Mouse (Mus musculus) left cerebral cortex, adult 11 months (tissue): ENCODE data around the gene Cd101.

Experiments used
- DNase-seq: peaks from one replicate; pipeline ENCODE4 v3.0.0; 2022; ENCODE audit warnings: low spot score

Gene Cd101

GRCm38 (mm10) chr3:101003575-101004356 lies 25.6 kb downstream of the Cd101 start:
- no peak for DNase-seq

- DNase-seq, result no peak
These were observed 29.6 kb downstream of the Cd101 start for GRCm38 (mm10) chr3:100999732-101000131.

DNA sequence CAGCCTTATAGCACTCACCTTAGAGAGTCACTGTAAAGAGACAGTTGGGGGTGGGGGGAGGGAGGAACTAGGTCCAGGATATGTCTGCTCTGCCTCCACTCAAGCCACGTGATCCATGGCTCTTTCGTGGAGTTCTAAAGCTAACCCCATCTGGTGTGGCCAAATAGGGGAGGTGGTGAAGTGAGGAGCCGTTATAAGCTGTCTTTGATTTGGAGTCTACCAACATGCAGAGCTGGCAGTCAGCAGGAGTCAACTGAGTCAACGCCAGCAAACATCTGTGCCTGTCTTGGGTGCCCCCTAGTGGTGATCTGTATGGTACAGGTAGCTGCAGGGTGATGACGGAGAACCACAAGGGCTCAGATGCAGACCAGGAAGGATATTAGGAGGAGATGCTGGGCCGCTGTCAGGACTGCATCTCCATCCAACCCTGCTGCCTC lies 30.4 kb downstream of the Cd101 start:
- peak; percentile 47 for DNase-seq

DNA sequence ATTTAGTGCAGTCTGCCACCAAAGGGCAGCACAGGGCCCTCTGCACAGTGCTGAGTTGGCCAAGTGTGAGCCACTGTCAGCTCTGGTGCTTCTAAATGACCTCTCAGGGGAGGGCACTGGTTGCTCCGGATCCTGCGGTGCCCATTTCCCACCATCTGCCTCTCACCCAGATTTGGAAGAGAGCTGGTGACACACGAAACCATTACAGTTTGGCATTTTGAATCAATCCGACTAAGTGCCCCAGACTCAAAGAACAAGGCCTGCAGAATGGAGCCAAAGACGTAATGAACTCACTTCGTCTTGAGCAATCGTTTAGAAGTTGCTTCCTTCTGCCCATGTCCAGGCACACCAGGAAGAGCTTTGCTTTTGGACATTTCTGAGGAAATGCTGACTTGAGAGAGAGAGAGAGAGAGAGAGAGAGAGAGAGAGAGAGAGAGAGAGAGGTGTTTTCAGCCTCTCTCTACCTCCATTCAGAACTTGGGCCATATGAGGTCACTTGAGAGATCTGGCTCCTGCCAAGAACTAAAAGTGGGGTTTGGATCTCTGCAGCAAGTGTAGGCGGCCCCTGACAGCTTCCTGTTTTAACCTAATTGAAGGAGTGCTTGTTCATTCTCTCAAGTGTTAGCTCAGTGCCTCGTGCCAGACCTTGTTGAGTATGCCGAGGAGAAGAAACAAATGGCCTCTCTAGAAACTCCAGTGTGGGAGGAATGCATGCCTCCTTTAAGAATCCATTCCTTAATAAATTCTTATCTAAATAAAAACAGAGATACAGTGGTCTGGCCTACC lies 31.4 kb downstream of the Cd101 start:
- peak; percentile 33 for DNase-seq

- no peak for DNase-seq
These were observed 35.1 kb downstream of the Cd101 start for GRCm38 (mm10) chr3:100994252-100994651.

DNA sequence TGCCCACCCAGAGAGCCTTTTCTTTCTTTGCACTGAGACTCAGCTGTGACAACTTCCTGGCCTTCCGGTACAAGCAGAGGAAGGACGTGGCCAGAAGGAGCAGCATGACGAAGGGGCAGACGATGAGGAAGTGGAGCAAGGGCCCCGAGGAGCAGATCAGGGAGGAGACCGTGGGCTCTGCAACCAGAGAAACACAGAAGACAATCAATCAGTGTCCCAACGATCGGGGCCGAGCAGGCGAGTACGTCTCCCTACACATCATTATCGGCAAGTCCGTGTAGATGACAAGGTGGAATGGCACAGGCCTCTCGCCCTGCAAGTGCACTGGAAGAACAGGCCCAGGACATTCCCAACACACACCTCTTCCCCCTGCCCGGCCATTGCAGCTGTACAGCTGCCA lies 35.6 kb downstream of the Cd101 start:
- no peak for DNase-seq

GRCm38 (mm10) chr3:100993158-100993557 lies 36.2 kb downstream of the Cd101 start:
- no peak for DNase-seq

DNA sequence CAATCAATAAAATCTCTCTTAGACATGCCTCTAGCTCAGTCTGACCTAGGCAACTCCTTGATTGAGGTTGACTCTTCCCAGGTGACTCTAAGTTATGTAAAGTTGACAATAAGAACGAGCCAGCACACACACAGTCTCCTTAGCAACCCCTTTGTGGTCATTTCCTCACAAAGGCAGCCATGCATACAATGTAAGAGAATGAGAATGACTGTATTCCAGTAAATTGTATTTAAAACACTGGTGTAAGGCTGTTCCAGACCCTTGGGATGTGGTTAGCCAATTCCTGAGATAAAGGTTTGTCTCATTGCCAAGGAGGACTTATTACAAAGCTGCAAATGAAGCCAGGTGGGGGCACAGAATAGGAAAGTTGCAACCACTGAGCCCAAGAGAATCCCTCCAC lies 39.1 kb downstream of the Cd101 start:
- no peak for DNase-seq

GRCm38 (mm10) chr3:100989417-100989816 lies 39.9 kb downstream of the Cd101 start:
- DNase-seq, result no peak

GRCm38 (mm10) chr3:100979290-100979689 lies 50.1 kb downstream of the Cd101 start:
- DNase-seq, result no peak

DNA sequence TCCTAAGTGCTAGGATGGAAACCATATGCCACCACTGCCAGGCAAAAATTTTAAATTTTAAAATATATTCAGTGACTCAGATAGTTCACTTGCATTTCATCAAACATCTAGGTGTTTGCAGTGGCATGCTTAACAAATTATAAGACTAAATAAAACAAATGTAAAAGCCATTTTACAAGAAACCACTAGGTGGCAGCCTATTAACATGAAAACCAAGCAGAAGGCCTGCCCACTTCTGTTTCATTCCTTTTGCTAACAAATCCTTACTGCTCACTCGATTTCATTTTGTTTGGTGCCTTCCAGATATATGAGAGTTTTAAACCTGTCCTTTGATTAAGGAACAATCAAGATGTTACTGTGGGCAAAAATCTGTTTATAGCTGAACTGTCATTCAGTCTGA lies 55.5 kb downstream of the Cd101 start:
- DNase-seq, result no peak

DNA sequence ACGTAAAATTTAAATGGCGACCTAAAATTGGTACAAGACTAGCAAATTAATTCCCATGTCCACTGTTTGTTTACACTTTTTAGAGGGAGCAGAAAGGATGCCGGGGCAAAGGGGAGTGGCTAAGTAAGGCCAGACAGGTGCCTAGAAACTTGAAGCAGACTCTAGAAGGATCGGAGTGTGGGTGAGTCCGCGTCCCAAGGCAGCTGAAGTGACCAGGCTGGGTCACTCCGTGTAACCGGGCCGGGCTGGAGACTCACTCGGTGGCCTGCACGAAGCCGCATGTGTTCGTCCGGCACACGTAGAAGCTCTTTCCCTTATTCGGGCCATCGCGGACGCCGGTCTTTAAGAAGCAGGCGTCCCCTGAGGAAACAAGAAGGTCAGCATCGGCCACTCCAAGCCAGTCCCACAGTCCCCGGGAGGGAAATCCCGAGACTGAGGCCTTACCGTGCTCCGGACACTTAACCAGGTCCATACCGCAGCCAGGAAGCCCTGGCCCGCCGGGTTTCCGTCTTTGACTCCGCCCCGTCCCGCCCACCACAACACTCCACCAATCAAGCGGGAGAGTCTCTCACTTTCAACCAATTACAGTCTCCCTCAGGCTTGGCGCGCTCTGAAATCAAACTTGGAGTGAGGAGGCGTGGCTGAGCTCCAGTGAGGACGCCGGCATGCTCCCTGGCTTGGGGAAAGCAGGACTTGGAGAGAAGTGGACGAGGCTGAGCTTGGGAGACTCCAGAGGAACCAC lies 60.0 kb downstream of the Cd101 start, which contains the start of gene Ttf2:
TSS of gene Ttf2 (minus strand) at position 488 of the 742 bp plus-strand sequence.
- peak; percentile 74 for DNase-seq

DNA sequence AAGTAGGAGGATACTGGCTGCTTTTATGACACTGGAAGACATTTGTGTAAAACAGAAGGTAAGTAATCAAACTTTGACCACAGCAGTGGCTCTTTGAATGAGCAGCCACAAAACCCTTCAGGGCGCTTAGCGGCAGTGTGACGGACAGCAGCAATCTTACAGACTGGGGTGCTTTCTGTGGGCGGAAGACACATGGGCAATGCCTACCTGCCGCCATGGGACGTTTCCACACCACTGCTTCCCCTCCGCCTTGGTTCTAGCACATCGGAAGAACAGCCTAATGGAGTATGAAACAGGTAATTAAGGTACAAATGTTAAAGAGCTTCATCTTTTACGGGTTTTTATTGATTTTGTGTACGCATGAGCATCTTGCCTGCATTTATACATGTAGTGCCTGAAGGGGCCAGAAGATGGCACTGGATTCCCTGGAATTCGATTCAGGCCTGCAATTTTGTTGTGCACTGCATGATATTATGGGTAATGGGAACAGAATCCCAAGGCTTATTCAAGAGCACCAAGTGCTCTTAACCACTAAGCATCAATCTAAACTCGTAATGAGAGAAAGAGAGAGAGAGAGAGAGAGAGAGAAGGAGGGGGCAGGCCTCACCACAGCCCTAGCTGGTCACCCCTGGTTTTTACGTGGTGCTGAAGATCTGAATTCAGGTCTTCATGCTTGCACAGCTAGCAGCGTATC lies 65.4 kb downstream of the Cd101 start:
- peak; percentile 39 for DNase-seq

- DNase-seq, result no peak
These were observed 67.9 kb downstream of the Cd101 start for GRCm38 (mm10) chr3:100961501-100961900.

- no peak for DNase-seq
These were observed 68.3 kb downstream of the Cd101 start for GRCm38 (mm10) chr3:100961007-100961406.

- DNase-seq, result no peak
These were observed 74.7 kb downstream of the Cd101 start for GRCm38 (mm10) chr3:100954616-100955015.

DNA sequence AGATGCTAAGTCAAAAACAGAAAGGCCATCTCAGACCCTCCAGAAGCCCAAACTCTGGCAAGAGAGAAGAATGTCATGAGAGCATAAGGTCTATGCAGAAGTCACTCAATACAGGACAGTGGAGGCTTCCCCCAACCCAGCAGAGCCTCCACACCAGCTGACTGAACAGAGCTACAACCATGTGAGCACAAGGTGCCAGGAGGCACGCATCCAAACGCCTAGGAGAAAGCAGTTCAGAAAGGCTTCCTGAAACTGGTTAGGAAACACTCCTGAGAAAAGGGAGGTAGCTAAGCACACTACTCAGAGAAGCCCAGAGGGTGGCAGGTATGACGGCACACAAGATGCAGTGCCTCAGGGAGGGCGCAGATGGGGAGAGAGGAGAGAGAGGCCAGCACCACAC lies 77.8 kb downstream of the Cd101 start:
- no peak for DNase-seq

DNA sequence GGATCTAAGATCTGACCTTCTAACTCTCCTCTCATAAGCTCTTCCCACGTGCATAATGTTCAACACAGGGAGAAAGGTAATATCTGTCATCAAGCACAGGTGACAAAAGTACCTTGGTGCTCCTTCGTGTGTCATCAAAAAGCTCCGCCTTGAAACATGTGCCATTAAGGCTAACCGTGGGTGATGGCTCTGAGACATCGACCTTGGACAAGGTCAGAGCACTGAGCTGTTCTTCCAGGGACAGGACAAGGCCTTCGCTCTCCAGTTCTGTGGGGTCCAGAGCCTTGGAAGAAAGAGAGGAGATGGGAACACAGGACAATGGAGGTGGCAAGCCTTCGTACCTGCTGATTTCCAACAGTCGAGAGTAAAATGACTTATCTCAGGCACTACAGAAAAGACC lies 82.1 kb downstream of the Cd101 start:
- no peak for DNase-seq
